Comparison of ENCODE assay signal across 10 mouse cellular contexts in the genomic region with DNA sequence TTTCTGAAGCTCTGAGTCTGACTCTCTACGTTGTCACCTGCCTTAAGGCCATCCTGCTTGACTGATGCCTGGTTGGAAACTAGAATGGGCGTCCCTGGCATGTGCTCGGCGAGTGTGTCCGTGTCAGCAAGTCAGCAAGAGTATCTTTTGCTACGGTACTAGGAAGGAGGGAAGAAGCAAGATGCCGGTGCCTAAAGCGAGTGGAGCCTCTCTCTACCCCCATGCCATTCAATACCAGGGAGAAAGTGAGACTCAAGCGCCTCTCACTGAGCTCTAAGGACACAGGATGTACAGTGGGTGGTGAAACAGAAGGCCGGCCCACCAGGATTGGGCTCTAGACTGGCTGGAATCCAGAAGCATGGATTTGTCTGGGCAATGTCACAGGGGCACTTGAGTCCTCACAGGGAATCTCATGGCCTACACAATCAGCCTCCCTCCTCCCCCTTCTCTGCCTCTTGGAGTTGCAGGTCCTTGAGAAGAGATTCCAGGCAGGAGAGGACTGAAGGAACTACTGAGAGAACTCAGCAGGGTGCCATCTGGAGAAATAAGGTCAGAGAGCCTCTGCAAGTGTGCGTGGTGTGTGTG. TPM values are rescaled to one million over a fixed set of nuclear protein-coding genes. Genes with fewer than 3 reads are reported as not detected.
DNase-seq lines count a peak whose midpoint lies in the region; ATAC-seq lines count a peak whose summit lies in the region.
"Had no signal": no experiment of that assay in that cellular context is flagged by ENCODE, and none has a peak within 500 bp of the region (broad histone marks: within the 10 kb centered on the region; RNA-seq: fewer than 3 reads in every experiment).

No protein-coding gene starts in this region.

- peaks cover 65% of the 10 kb centered on the region for H3K27me3 ChIP-seq in heart, embryonic 16.5 days (ENCODE audit: control insufficient read depth, insufficient read depth, low read length)
- H3K27me3 ChIP-seq in embryonic facial prominence, embryonic 10.5 days (replicated peaks; ENCODE audit: low read depth, poor library complexity, severe bottlenecking) = peaks cover 82% of the 10 kb centered on the region
- peaks cover 51% of the 10 kb centered on the region for H3K27me3 ChIP-seq in hindbrain, embryonic 16.5 days (replicated peaks; ENCODE audit: control insufficient read depth, insufficient read depth, low read length)

- H3K9me3 ChIP-seq in heart, embryonic 16.5 days (replicated peaks; ENCODE audit: control insufficient read depth, low read length) = peaks cover 7% of the 10 kb centered on the region
- H3K9me3 ChIP-seq in embryonic facial prominence, embryonic 10.5 days = 0 out of 2 replicates have a peak, but pooled peaks cover 3% of the 10 kb centered on the region
- no peaks in the 10 kb centered on the region for H3K9me3 ChIP-seq in hindbrain, embryonic 16.5 days (ENCODE audit: control insufficient read depth, low read length)

- H3K4me3 ChIP-seq in heart, embryonic 16.5 days (ENCODE audit: low read length) = peak overlapping the region; percentile 53
- peak overlapping the region; percentile 66 for H3K4me3 ChIP-seq in embryonic facial prominence, embryonic 10.5 days
- H3K4me3 ChIP-seq in hindbrain, embryonic 16.5 days (ENCODE audit: low read length) = no peak overlapping the region

- H3K4me2 ChIP-seq in heart, embryonic 16.5 days (ENCODE audit: low read depth, low read length) = peak overlapping the region; percentile 81
- peak overlapping the region; percentile 63; the same call in 1 of the 2 replicates for H3K4me2 ChIP-seq in hindbrain, embryonic 16.5 days (ENCODE audit: low read length)

- no peak for DNase-seq in heart, postnatal 14 days
- DNase-seq in embryonic facial prominence, embryonic 10.5 days (ENCODE audit: low spot score) = peak; percentile 47
- DNase-seq in neural tube, embryonic 10.5 days (ENCODE audit: extremely low spot score, low spot score) = peak; percentile 44
- no peak for DNase-seq in left cerebral cortex, postnatal 14 days (ENCODE audit: low spot score in 2 of 2)
- no peak for DNase-seq in adrenal gland, adult 18-20 months (ENCODE audit: low spot score in 2 of 2)
- DNase-seq in left cerebral cortex, postnatal 4 days = no peak
- DNase-seq: lung, postnatal 36 days had no signal

- ATAC-seq in heart, embryonic 16.5 days (replicated peaks; ENCODE audit: extremely low read depth, insufficient read depth, low FRiP score) = no peak
- no peak for ATAC-seq in hindbrain, embryonic 16.5 days

- no peak overlapping the region for H3K9ac ChIP-seq in heart, embryonic 16.5 days (ENCODE audit: low read length)
- H3K9ac ChIP-seq in hindbrain, embryonic 16.5 days (ENCODE audit: low read depth, low read length) = no peak overlapping the region

- no peak overlapping the region for H3K27ac ChIP-seq in heart, embryonic 16.5 days (ENCODE audit: low read length)
- no peak overlapping the region for H3K27ac ChIP-seq in embryonic facial prominence, embryonic 10.5 days (replicated peaks)
- H3K27ac ChIP-seq in hindbrain, embryonic 16.5 days (ENCODE audit: low read depth, low read length) = no peak overlapping the region

- intact Hi-C loops in heart, postnatal 14 days (cut with DNase I) = no loop called here
- intact Hi-C loops in left cerebral cortex, postnatal 14 days (cut with DNase I) = loop anchor here (10.0 kb wide), 1 partner anchor 640 kb away; no protein-coding TSS in a partner anchor
- intact Hi-C loops in left cerebral cortex, postnatal 4 days (cut with DNase I) = loop anchor here (5.0 kb wide), 1 partner anchor 92 kb away; no protein-coding TSS in a partner anchor

- WGBS in heart, embryonic 16.5 days = 7% methylated on average over 11 of the region's 11 CpGs
- 5% methylated on average over 11 of the region's 11 CpGs for WGBS in embryonic facial prominence, embryonic 10.5 days
- 3% methylated on average over 11 of the region's 11 CpGs for WGBS in hindbrain, embryonic 16.5 days

- H3K36me3 ChIP-seq in heart, embryonic 16.5 days (ENCODE audit: control insufficient read depth, insufficient read depth) = no peaks in the 10 kb centered on the region
- no peaks in the 10 kb centered on the region for H3K36me3 ChIP-seq in embryonic facial prominence, embryonic 10.5 days (replicated peaks)
- H3K36me3 ChIP-seq in hindbrain, embryonic 16.5 days (ENCODE audit: control insufficient read depth, insufficient read depth, low read length) = no peaks in the 10 kb centered on the region

- peaks cover 14% of the 10 kb centered on the region for H3K4me1 ChIP-seq in heart, embryonic 16.5 days (ENCODE audit: control insufficient read depth, insufficient read depth, low read length)
- H3K4me1 ChIP-seq in embryonic facial prominence, embryonic 10.5 days = peaks cover 42% of the 10 kb centered on the region
- peaks cover 10% of the 10 kb centered on the region for H3K4me1 ChIP-seq in hindbrain, embryonic 16.5 days (ENCODE audit: control insufficient read depth, insufficient read depth, low read depth, low read length)

RNA-seq across cellular contexts. Expression of a gene that starts 7.0 kb away (rescaled TPM):
- polyA plus RNA-seq in heart, embryonic 16.5 days (2015; fragmentation: Nextera tagmentation; extraction: Ambion mirVana) = not detected in 2 replicates
- not detected for total RNA-seq in heart, postnatal 14 days (2021)
- 0.39 and 0.67 TPM in 2 replicates for polyA plus RNA-seq in embryonic facial prominence, embryonic 10.5 days (2016; fragmentation: Nextera tagmentation; extraction: Ambion mirVana)
- 0.35 and 0.96 TPM in 2 replicates for polyA plus RNA-seq in hindbrain, embryonic 16.5 days (2015; fragmentation: Nextera tagmentation; extraction: Ambion mirVana)
- total RNA-seq in left cerebral cortex, postnatal 14 days (2021) = 1 to 10 TPM; 3.4 to 3.8 TPM
- not detected for total RNA-seq in adrenal gland, adult 18-20 months (2021)
- 1 to 10 TPM; 7.8 to 8.2 TPM for total RNA-seq in left cerebral cortex, postnatal 4 days (2021)
- total RNA-seq: gastrocnemius, adult 18-20 months had no signal

RNA-seq across cellular contexts. Expression of a gene that starts 46.0 kb away (rescaled TPM):
- polyA plus RNA-seq in heart, embryonic 16.5 days (2015; fragmentation: Nextera tagmentation; extraction: Ambion mirVana) = 59.8 and 65.5 TPM in 2 replicates
- total RNA-seq in heart, postnatal 14 days (2021) = 10 to 100 TPM; 48.0 to 50.7 TPM
- 100 and 101 TPM in 2 replicates for polyA plus RNA-seq in embryonic facial prominence, embryonic 10.5 days (2016; fragmentation: Nextera tagmentation; extraction: Ambion mirVana)
- polyA plus RNA-seq in hindbrain, embryonic 16.5 days (2015; fragmentation: Nextera tagmentation; extraction: Ambion mirVana) = 97.0 and 110 TPM in 2 replicates
- 100 to 1,000 TPM; 113 to 120 TPM for total RNA-seq in left cerebral cortex, postnatal 14 days (2021)
- total RNA-seq in adrenal gland, adult 18-20 months (2021) = 10 to 100 TPM; 48.1 to 54.0 TPM
- total RNA-seq in left cerebral cortex, postnatal 4 days (2021) = 100 to 1,000 TPM in 1 of 2 experiments, 10 to 100 TPM in 1; 99.6 to 106 TPM

RNA-seq across cellular contexts. Expression of a gene that starts 47.7 kb away (rescaled TPM):
- 15.6 and 19.2 TPM in 2 replicates for polyA plus RNA-seq in heart, embryonic 16.5 days (2015; fragmentation: Nextera tagmentation; extraction: Ambion mirVana)
- 10 to 100 TPM; 19.2 to 19.3 TPM for total RNA-seq in heart, postnatal 14 days (2021)
- 14.7 and 15.3 TPM in 2 replicates for polyA plus RNA-seq in embryonic facial prominence, embryonic 10.5 days (2016; fragmentation: Nextera tagmentation; extraction: Ambion mirVana)
- 8.2 and 8.4 TPM in 2 replicates for polyA plus RNA-seq in hindbrain, embryonic 16.5 days (2015; fragmentation: Nextera tagmentation; extraction: Ambion mirVana)
- total RNA-seq in left cerebral cortex, postnatal 14 days (2021) = 10 to 100 TPM; 13.6 to 14.4 TPM
- total RNA-seq in adrenal gland, adult 18-20 months (2021) = 10 to 100 TPM; 18.8 to 21.2 TPM
- total RNA-seq in left cerebral cortex, postnatal 4 days (2021) = 1 to 10 TPM; 3.4 to 4.1 TPM

RNA-seq across cellular contexts. Expression of a gene that starts 47.8 kb away (rescaled TPM):
- polyA plus RNA-seq in heart, embryonic 16.5 days (2015; fragmentation: Nextera tagmentation; extraction: Ambion mirVana) = 13.3 and 14.2 TPM in 2 replicates
- 10 to 100 TPM; 13.7 to 18.2 TPM for total RNA-seq in heart, postnatal 14 days (2021)
- polyA plus RNA-seq in embryonic facial prominence, embryonic 10.5 days (2016; fragmentation: Nextera tagmentation; extraction: Ambion mirVana) = 16.8 and 18.0 TPM in 2 replicates
- 20.9 and 23.8 TPM in 2 replicates for polyA plus RNA-seq in hindbrain, embryonic 16.5 days (2015; fragmentation: Nextera tagmentation; extraction: Ambion mirVana)
- total RNA-seq in left cerebral cortex, postnatal 14 days (2021) = 10 to 100 TPM; 23.0 to 23.6 TPM
- total RNA-seq in adrenal gland, adult 18-20 months (2021) = 10 to 100 TPM; 12.9 to 16.7 TPM
- 10 to 100 TPM; 22.9 to 25.1 TPM for total RNA-seq in left cerebral cortex, postnatal 4 days (2021)

Comparison
In these comparisons a context has a peak if more than half of its experiments do, and no peak if none do; other contexts are left out.
1. DNase-seq: peak in embryonic facial prominence, embryonic 10.5 days (single experiment) and neural tube, embryonic 10.5 days (single experiment); none in heart, postnatal 14 days (0 of 2), left cerebral cortex, postnatal 14 days (0 of 2), adrenal gland, adult 18-20 months (0 of 2) and left cerebral cortex, postnatal 4 days (single experiment).